Comparison of ENCODE assay signal across 10 mouse cellular contexts in genomic region chr3:96404450-96404849, GRCm38 (mm10). TPM values are rescaled to one million over a fixed set of nuclear protein-coding genes. Genes with fewer than 3 reads are reported as not detected.
DNase-seq lines count a peak whose midpoint lies in the region; ATAC-seq and TF ChIP-seq lines count a peak whose summit lies in the region.
"Had no signal": no experiment of that assay in that cellular context is flagged by ENCODE, and none has a peak within 500 bp of the region (broad histone marks: within the 10 kb centered on the region; RNA-seq: fewer than 3 reads in every experiment).

No protein-coding gene starts in this region.

- H3K27ac ChIP-seq in hindbrain, embryonic 10.5 days: 0 out of 2 replicates have a peak overlapping the region, but pooled peaks have one; percentile 5
- no peak overlapping the region for H3K27ac ChIP-seq in hindbrain, postnatal 0 days
- no peak overlapping the region for H3K27ac ChIP-seq in forebrain, embryonic 13.5 days
- no peak overlapping the region for H3K27ac ChIP-seq in liver, embryonic 16.5 days (ENCODE audit: low read length)
- no peak overlapping the region for H3K27ac ChIP-seq in layer of hippocampus, adult 2 months

- H3K9me3 ChIP-seq in hindbrain, embryonic 10.5 days: peaks cover 3% of the 10 kb centered on the region; the same call in 1 of the 2 replicates
- no peaks in the 10 kb centered on the region for H3K9me3 ChIP-seq in hindbrain, postnatal 0 days (ENCODE audit: low read length)
- H3K9me3 ChIP-seq in forebrain, embryonic 13.5 days (replicated peaks): peaks cover 3% of the 10 kb centered on the region; the same call in 1 of the 2 replicates
- H3K9me3 ChIP-seq in liver, embryonic 16.5 days (replicated peaks; ENCODE audit: control insufficient read depth, low read length): no peaks in the 10 kb centered on the region

- intact Hi-C loops in left cerebral cortex, postnatal 25 days (cut with DNase I): no loop called here

- ATAC-seq in hindbrain, postnatal 0 days: no peak
- no peak for ATAC-seq in forebrain, embryonic 13.5 days
- no peak for ATAC-seq in liver, embryonic 16.5 days (ENCODE audit: low read depth)

- H3K4me2 ChIP-seq in hindbrain, postnatal 0 days (ENCODE audit: low read depth, low read length): no peak overlapping the region
- H3K4me2 ChIP-seq in forebrain, embryonic 13.5 days: peak overlapping the region; percentile 41
- H3K4me2 ChIP-seq in liver, embryonic 16.5 days (ENCODE audit: low read depth, low read length): peak overlapping the region; percentile 24; the same call in 1 of the 2 replicates

- H3K9ac ChIP-seq in hindbrain, postnatal 0 days (replicated peaks; ENCODE audit: low read length): no peak overlapping the region
- no peak overlapping the region for H3K9ac ChIP-seq in forebrain, embryonic 13.5 days
- H3K9ac ChIP-seq in liver, embryonic 16.5 days (ENCODE audit: low read depth, low read length): no peak overlapping the region

- under 1% methylated on average over 26 of the region's 26 CpGs for WGBS in hindbrain, embryonic 10.5 days
- WGBS in hindbrain, postnatal 0 days: 2% methylated on average over 26 of the region's 26 CpGs
- WGBS in forebrain, embryonic 13.5 days: 2% methylated on average over 26 of the region's 26 CpGs
- WGBS in liver, embryonic 16.5 days (ENCODE audit: insufficient replicate concordance): 2% methylated on average over 26 of the region's 26 CpGs

- H3K27me3 ChIP-seq in hindbrain, embryonic 10.5 days (ENCODE audit: insufficient read depth, poor library complexity, severe bottlenecking): peaks cover 97% of the 10 kb centered on the region
- peaks cover 88% of the 10 kb centered on the region for H3K27me3 ChIP-seq in hindbrain, postnatal 0 days (ENCODE audit: insufficient read depth, low read length)
- H3K27me3 ChIP-seq in forebrain, embryonic 13.5 days: peaks cover 93% of the 10 kb centered on the region
- peaks cover 81% of the 10 kb centered on the region for H3K27me3 ChIP-seq in liver, embryonic 16.5 days (ENCODE audit: control insufficient read depth, insufficient read depth, low read depth, low read length)

- TF ChIP-seq CTCF in hindbrain, postnatal 0 days (IDR thresholded peaks at IDR 0.05; ENCODE audit: low read depth): no peak
- TF ChIP-seq CTCF in layer of hippocampus, adult 2 months (conservative IDR thresholded peaks at IDR 0.05): no peak

- peaks cover 22% of the 10 kb centered on the region for H3K4me1 ChIP-seq in hindbrain, embryonic 10.5 days (replicated peaks)
- H3K4me1 ChIP-seq in hindbrain, postnatal 0 days (ENCODE audit: insufficient read depth, low read length): no peaks in the 10 kb centered on the region
- H3K4me1 ChIP-seq in forebrain, embryonic 13.5 days: peaks cover 14% of the 10 kb centered on the region
- peaks cover 17% of the 10 kb centered on the region for H3K4me1 ChIP-seq in liver, embryonic 16.5 days (ENCODE audit: control insufficient read depth, low read depth, low read length)

- H3K36me3 ChIP-seq in hindbrain, embryonic 10.5 days: no peaks in the 10 kb centered on the region
- no peaks in the 10 kb centered on the region for H3K36me3 ChIP-seq in hindbrain, postnatal 0 days (ENCODE audit: insufficient read depth, low read length)
- H3K36me3 ChIP-seq in forebrain, embryonic 13.5 days (ENCODE audit: poor library complexity, severe bottlenecking): no peaks in the 10 kb centered on the region
- H3K36me3 ChIP-seq in liver, embryonic 16.5 days (ENCODE audit: control insufficient read depth, insufficient read depth): no peaks in the 10 kb centered on the region

- H3K4me3 ChIP-seq in hindbrain, embryonic 10.5 days: peak overlapping the region; percentile 44
- no peak overlapping the region for H3K4me3 ChIP-seq in hindbrain, postnatal 0 days (ENCODE audit: low read length)
- peak overlapping the region; percentile 16 for H3K4me3 ChIP-seq in forebrain, embryonic 13.5 days
- peak overlapping the region; percentile 27; the same call in 1 of the 2 replicates for H3K4me3 ChIP-seq in liver, embryonic 16.5 days (ENCODE audit: low read depth, low read length)
- no peak overlapping the region for H3K4me3 ChIP-seq in layer of hippocampus, adult 2 months

- DNase-seq in hindbrain, embryonic 10.5 days (ENCODE audit: low spot score): no peak
- no peak for DNase-seq in hindbrain, postnatal 0 days (ENCODE audit: low spot score)
- DNase-seq in ZHBTc4 (ENCODE audit: low read depth, low spot score): peak; percentile 74
- DNase-seq in layer of hippocampus, adult 2 months (ENCODE audit: low spot score in 2 of 2): no peak
- no peak for DNase-seq in cerebellum, adult 11 months
- DNase-seq in left cerebral cortex, postnatal 25 days (ENCODE audit: low spot score in 2 of 2): no peak
- DNase-seq: kidney, adult 18-20 months had no signal

RNA-seq across cellular contexts. Expression of gene BC107364, which starts 47.7 kb away (rescaled TPM):
- polyA plus RNA-seq in hindbrain, embryonic 10.5 days (2016; fragmentation: Nextera tagmentation; extraction: Ambion mirVana): 0.25 TPM in 1 of 2 replicates, not detected in the other
- total RNA-seq in hindbrain, postnatal 0 days (2014; rRNA removed): not detected in 2 replicates
- not detected in 2 replicates for polyA plus RNA-seq in hindbrain, postnatal 0 days (2015; fragmentation: Nextera tagmentation; extraction: Ambion mirVana)
- polyA plus RNA-seq in forebrain, embryonic 13.5 days (2015; fragmentation: Nextera tagmentation; extraction: Ambion mirVana): not detected in 2 replicates
- not detected in 2 replicates for polyA plus RNA-seq in liver, embryonic 16.5 days (2015; fragmentation: Nextera tagmentation; extraction: Ambion mirVana)
- not detected for total RNA-seq in layer of hippocampus, adult 2 months (2021)
- total RNA-seq in left cerebral cortex, postnatal 25 days (2021): not detected
- total RNA-seq: left cerebral cortex, postnatal 36 days had no signal

Comparison
In these comparisons a context has a peak if more than half of its experiments do, and no peak if none do; other contexts are left out.
1. H3K4me3 ChIP-seq: peak in hindbrain, embryonic 10.5 days (single experiment), forebrain, embryonic 13.5 days (single experiment) and liver, embryonic 16.5 days (single experiment); none in hindbrain, postnatal 0 days (single experiment) and layer of hippocampus, adult 2 months (single experiment).